Mouse (Mus musculus) liver, postnatal 0 days (tissue): ENCODE results near the gene Gm17545.

ENCODE experiments used
- CTCF ChIP-seq: sonication (generic); IDR thresholded peaks from 2 replicates; pipeline ENCODE4 v1.5.1; 2016; ENCODE audit warnings: antibody characterized with exemption, low read depth
- EP300 ChIP-seq: IDR thresholded peaks from 2 replicates; pipeline ENCODE4 v1.6.1; 2016; ENCODE audit warnings: antibody characterized with exemption, low read depth, mild to moderate bottlenecking

- TF ChIP-seq CTCF (no peak), EP300 (no peak)
Measured at GRCm38 (mm10) chr9:22483866-22484561, 29.9 kb downstream of the Gm17545 start.
